Mouse (Mus musculus) stomach, embryonic 15.5 days (tissue): Measurements from ENCODE around the gene Gm21992. TPM values are rescaled to one million over a fixed set of nuclear protein-coding genes. Genes with fewer than 3 reads are reported as not detected.

Experiments
- ATAC-seq: fragments of 200-750 bp; cut with Nextera tagmentation; 2 replicates; pipeline ENCODE4 v1.8.0; 2017; ENCODE audit warnings: low read depth, moderate number of reproducible peaks, moderate TSS enrichment; ENCODE audit not compliant: insufficient read depth, low FRiP score
- H3K27ac ChIP-seq: fragments of 300-500 bp; sonication (generic); 2 replicates; pipeline ENCODE4 v1.5.1; 2015; ENCODE audit warnings: mild to moderate bottlenecking, inconsistent platforms
- H3K27me3 ChIP-seq: fragments of 300-500 bp; sonication (generic); replicated peaks from 2 replicates; pipeline ENCODE4 v1.6.1; 2015; ENCODE audit warnings: inconsistent platforms
- H3K36me3 ChIP-seq: fragments of 300-500 bp; sonication (generic); 2 replicates; pipeline ENCODE4 v1.6.1; 2015; ENCODE audit warnings: inconsistent platforms
- H3K4me1 ChIP-seq: fragments of 300-500 bp; sonication (generic); 2 replicates; pipeline ENCODE4 v1.6.1; 2015; ENCODE audit warnings: inconsistent platforms
- H3K4me2 ChIP-seq: fragments of 300-500 bp; sonication (generic); 2 replicates; pipeline ENCODE4 v1.6.1; 2015; ENCODE audit warnings: mild to moderate bottlenecking, inconsistent platforms
- H3K4me3 ChIP-seq: fragments of 300-500 bp; sonication (generic); replicated peaks from 2 replicates; pipeline ENCODE4 v1.5.1; 2015; ENCODE audit warnings: inconsistent platforms
- H3K9ac ChIP-seq: fragments of 300-500 bp; sonication (generic); 2 replicates; pipeline ENCODE4 v1.6.1; 2015; ENCODE audit warnings: inconsistent platforms
- H3K9me3 ChIP-seq: fragments of 300-500 bp; sonication (generic); 2 replicates; pipeline ENCODE4 v1.6.1; 2016; ENCODE audit warnings: inconsistent platforms
- WGBS: fragments of 180-500 bp; shearing (Covaris S2); methylation state at CpG from one replicate; pipeline ENCODE4 v1.1.7; 2015; 5-methylcytosine and 5-hydroxymethylcytosine counted together
- polyA plus RNA-seq: library from polyadenylated mRNA; unstranded; fragments of >200 nt; fragmentation: Nextera tagmentation; extraction: Ambion mirVana; gene quantifications from 2 replicates; pipeline ENCODE4 v1.2.1, GENCODE M21; 2015

Gm21992 gene
- polyA plus RNA-seq, 1 experiment from 2014 or later: 38.0 TPM

GRCm38 (mm10) chr19:4720112-4720511 is 91.3 kb downstream of the Gm21992 start:
- H3K9ac ChIP-seq: no peak overlapping the region
- 69% methylated on average over 15 of the region's 15 CpGs for WGBS

GRCm38 (mm10) chr19:4719351-4719764 is 92.1 kb downstream of the Gm21992 start:
- peak; percentile 92 for ATAC-seq
- H3K36me3 ChIP-seq: no peaks in the 10 kb centered on the region
- WGBS: 26% methylated on average over 5 of the region's 5 CpGs
- H3K4me1 ChIP-seq: no peaks in the 10 kb centered on the region
- H3K27ac ChIP-seq: peak overlapping the region; percentile 75
- no peak overlapping the region for H3K9ac ChIP-seq
- H3K27me3 ChIP-seq: peaks cover 4% of the 10 kb centered on the region; the same call in 1 of the 2 replicates
- no peaks in the 10 kb centered on the region for H3K9me3 ChIP-seq
- no peak overlapping the region for H3K4me3 ChIP-seq
- peak overlapping the region; percentile 46 for H3K4me2 ChIP-seq

More at GRCm38 (mm10) chr19:4720112-4720511, 91.3 kb downstream of the Gm21992 start:
- no peaks in the 10 kb centered on the region for H3K36me3 ChIP-seq
- H3K27ac ChIP-seq: peak overlapping the region; percentile 75
- H3K9me3 ChIP-seq: no peaks in the 10 kb centered on the region
- ATAC-seq: no peak
- peak overlapping the region; percentile 46 for H3K4me2 ChIP-seq
- no peaks in the 10 kb centered on the region for H3K27me3 ChIP-seq
- no peaks in the 10 kb centered on the region for H3K4me1 ChIP-seq
- peak overlapping the region; percentile 35 for H3K4me3 ChIP-seq

- 28% methylated on average over 12 of the region's 12 CpGs for WGBS
- Histone ChIP-seq H3K4me3 (no peak overlapping the region), H3K4me2 (peak overlapping the region; percentile 5), H3K4me1 (no peaks in the 10 kb centered on the region), H3K27me3 (peaks cover 9% of the 10 kb centered on the region), H3K9me3 (no peaks in the 10 kb centered on the region), H3K9ac (no peak overlapping the region), H3K36me3 (no peaks in the 10 kb centered on the region), H3K27ac (peak overlapping the region; percentile 70; the same call in 1 of the 2 replicates)
- ATAC-seq: no peak
These were observed 92.7 kb downstream of the Gm21992 start for GRCm38 (mm10) chr19:4718716-4719115.

DNA sequence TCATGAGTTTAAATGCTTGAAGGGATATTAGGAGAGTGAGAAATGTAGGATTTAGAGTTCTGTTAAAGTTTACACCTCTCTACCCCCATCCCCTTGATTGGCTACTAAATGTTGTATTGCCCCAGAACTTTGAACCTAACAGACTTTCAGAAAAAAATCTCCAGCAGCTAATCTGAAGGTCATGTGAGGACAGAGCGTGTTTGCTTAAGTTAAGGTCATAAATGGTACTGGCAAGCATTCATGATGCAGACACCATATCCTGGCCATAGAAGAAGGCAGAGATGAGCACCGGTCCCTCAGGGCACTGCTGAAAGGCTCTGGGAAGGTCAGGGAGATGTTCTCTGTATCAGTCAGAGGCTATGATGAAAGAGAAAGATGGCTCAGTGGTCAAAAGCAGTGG is 94.1 kb downstream of the Gm21992 start:
- H3K9ac ChIP-seq: no peak overlapping the region
- H3K27ac ChIP-seq: no peak overlapping the region
- H3K4me3 ChIP-seq: no peak overlapping the region
- 93% methylated on average over 2 of the region's 2 CpGs for WGBS
- H3K27me3 ChIP-seq: peaks cover 22% of the 10 kb centered on the region
- H3K36me3 ChIP-seq: no peaks in the 10 kb centered on the region
- H3K9me3 ChIP-seq: no peaks in the 10 kb centered on the region
- peaks cover 5% of the 10 kb centered on the region; the same call in 1 of the 2 replicates for H3K4me1 ChIP-seq
- H3K4me2 ChIP-seq: no peak overlapping the region
- no peak for ATAC-seq

- no peak for ATAC-seq
- Histone ChIP-seq H3K9ac (no peak overlapping the region), H3K4me1 (peaks cover 8% of the 10 kb centered on the region; the same call in 1 of the 2 replicates), H3K9me3 (no peaks in the 10 kb centered on the region), H3K4me2 (no peak overlapping the region), H3K27ac (no peak overlapping the region), H3K36me3 (no peaks in the 10 kb centered on the region), H3K4me3 (no peak overlapping the region), H3K27me3 (peaks cover 26% of the 10 kb centered on the region)
- 95% methylated on average over 14 of the region's 14 CpGs for WGBS
These were observed 94.7 kb downstream of the Gm21992 start for GRCm38 (mm10) chr19:4716756-4717155.

DNA sequence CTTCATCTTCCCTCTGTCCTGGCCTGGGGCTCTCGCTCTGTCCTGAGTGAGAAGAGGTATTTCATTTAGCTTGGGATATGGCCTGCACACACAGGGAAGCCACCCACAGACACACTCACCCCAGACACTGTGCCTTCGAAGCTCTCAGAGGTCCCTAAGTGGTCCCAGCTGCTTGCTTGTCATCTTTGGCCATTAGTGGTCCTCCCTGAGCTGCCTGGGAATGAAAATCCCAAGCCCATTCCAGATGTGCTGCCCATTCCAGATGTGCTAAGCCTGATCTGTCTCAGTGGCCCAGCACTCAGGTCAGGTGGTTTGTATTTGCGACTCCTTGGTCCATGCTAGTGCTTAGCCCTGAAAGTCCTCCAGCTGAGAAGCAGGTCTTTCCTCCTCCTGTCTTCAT is 97.5 kb downstream of the Gm21992 start:
- H3K4me3 ChIP-seq: no peak overlapping the region

DNA sequence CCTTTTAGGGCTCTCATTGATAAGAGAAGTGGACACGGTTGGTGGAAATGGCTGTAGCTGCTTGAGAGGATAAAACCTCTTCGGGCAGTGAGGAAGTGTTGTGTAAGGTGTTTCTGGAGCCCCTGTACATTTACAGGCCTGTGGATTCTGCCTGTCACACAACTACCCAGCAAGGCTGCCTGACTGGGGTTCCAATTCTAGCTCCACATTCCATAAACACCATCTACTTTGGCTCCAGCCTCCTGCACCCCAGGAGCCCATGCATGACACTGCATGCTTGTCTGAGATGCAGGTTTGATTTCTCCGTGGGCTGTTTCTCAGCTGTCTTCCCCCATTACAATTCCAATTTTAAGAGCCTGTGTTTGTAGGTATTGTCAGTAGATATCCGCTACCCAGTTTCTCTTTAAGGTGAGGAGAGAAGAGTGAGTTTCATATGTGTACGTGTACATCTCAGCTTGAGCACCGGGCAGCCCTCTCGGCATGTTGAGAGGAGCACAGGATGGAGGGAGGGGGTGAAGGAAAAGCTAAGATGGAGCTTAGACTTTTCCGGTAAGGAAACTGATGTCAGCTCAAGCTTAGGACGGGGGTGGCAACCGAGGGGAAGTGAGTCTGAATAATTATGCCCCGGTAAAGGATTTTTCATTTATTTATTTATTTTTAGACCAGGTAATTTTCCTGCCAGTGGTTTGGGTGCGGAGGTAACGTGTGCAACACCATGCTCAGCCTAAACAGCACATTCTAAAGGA is 98.5 kb downstream of the Gm21992 start:
- Histone ChIP-seq H3K9ac (no peak overlapping the region), H3K4me2 (peak overlapping the region; percentile 99), H3K27ac (no peak overlapping the region), H3K4me3 (peak overlapping the region; percentile 52), H3K27me3 (peaks cover 42% of the 10 kb centered on the region), H3K4me1 (peaks cover 15% of the 10 kb centered on the region; the same call in 1 of the 2 replicates), H3K36me3 (no peaks in the 10 kb centered on the region), H3K9me3 (no peaks in the 10 kb centered on the region)
- WGBS: 39% methylated on average over 13 of the region's 13 CpGs
- no peak for ATAC-seq

More for the DNA sequence above, 97.5 kb downstream of the Gm21992 start:
- Histone ChIP-seq H3K36me3 (no peaks in the 10 kb centered on the region), H3K4me1 (peaks cover 15% of the 10 kb centered on the region; the same call in 1 of the 2 replicates), H3K4me2 (no peak overlapping the region), H3K9me3 (no peaks in the 10 kb centered on the region), H3K27me3 (peaks cover 42% of the 10 kb centered on the region), H3K9ac (no peak overlapping the region), H3K27ac (no peak overlapping the region)
- 70% methylated on average over 3 of the region's 3 CpGs for WGBS
- ATAC-seq: no peak

- under 1% methylated on average over 58 of the region's 60 CpGs for WGBS
- Histone ChIP-seq H3K27me3 (peaks cover 42% of the 10 kb centered on the region), H3K36me3 (no peaks in the 10 kb centered on the region), H3K4me3 (peak overlapping the region; percentile 52), H3K27ac (no peak overlapping the region), H3K4me2 (peak overlapping the region; percentile 99), H3K4me1 (peaks cover 15% of the 10 kb centered on the region; the same call in 1 of the 2 replicates), H3K9ac (peak overlapping the region; percentile 29), H3K9me3 (no peaks in the 10 kb centered on the region)
- 0 out of 2 replicates have a peak, but pooled peaks have one; percentile 27 for ATAC-seq
These were observed 99.1 kb downstream of the Gm21992 start for GRCm38 (mm10) chr19:4712156-4712780.

- peak overlapping the region; percentile 99 for H3K4me2 ChIP-seq
- H3K4me1 ChIP-seq: peaks cover 15% of the 10 kb centered on the region; the same call in 1 of the 2 replicates
- H3K36me3 ChIP-seq: no peaks in the 10 kb centered on the region
- H3K9me3 ChIP-seq: no peaks in the 10 kb centered on the region
- H3K9ac ChIP-seq: peak overlapping the region; percentile 29; the same call in 1 of the 2 replicates
- H3K4me3 ChIP-seq: peak overlapping the region; percentile 52
- no peak overlapping the region for H3K27ac ChIP-seq
- 3% methylated on average over 56 of the region's 65 CpGs for WGBS
- peaks cover 42% of the 10 kb centered on the region for H3K27me3 ChIP-seq
- ATAC-seq: 0 out of 2 replicates have a peak, but pooled peaks have one; percentile 39
These were observed 99.7 kb downstream of the Gm21992 start for GRCm38 (mm10) chr19:4711601-4712155.

DNA sequence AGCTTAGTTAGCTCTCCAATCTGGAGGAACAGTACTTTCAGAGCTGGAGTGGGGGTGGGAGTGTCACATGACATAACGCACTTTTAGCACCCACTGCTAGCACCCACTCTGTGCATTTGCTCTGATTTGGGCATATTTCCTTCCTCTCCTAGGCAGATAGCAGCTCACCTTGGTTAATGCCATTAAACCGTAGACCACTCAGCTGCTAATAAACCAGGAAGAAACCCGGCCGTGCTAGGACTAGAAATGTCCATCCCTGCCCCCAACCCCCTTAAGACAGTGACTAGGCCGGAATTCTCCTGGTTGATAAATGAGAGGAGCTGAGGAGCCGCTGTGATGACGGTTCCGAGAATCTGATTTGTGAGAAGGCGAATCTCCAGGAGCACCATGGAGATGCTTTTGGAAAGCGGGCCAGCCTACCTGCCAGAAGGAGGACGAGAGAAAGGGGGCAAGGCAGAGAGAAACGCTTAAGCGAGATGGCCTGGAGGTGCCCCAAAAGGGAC is 100.3 kb downstream of the Gm21992 start, which contains the start of gene Sptbn2:
Gene Sptbn2, plus strand, starts transcription at position 70 of the 503 bp plus-strand sequence.
- Histone ChIP-seq H3K36me3 (no peaks in the 10 kb centered on the region), H3K9ac (peak within 1 kb of the TSS; percentile 29), H3K4me1 (peaks cover 15% of the 10 kb centered on the region; the same call in 1 of the 2 replicates), H3K27ac (no peak within 1 kb of the TSS), H3K4me3 (peak within 1 kb of the TSS; percentile 52), H3K9me3 (no peaks in the 10 kb centered on the region), H3K4me2 (peak within 1 kb of the TSS; percentile 99), H3K27me3 (peaks cover 42% of the 10 kb centered on the region)
- 18% methylated on average over 13 of the region's 13 CpGs for WGBS
- ATAC-seq: no peak

DNA sequence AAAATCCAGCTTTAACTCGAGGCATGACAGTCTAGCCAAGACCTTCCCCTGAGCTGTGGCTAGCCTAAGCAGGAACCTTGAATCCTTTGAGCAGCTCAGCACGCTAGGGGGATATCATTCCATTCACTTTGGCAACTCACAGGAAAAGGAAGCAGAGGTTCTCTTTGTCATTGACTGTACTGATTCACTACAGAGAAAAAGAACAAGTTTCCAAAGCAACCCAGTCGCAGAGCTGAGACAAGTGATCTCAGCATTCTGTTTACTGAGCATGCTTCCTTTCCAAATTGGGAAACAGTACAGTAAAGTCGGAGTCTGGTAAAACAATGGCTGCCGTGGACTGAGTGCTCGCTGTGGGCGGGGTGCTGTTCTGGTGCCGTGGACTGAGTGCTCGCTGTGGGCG is 102.6 kb downstream of the Gm21992 start:
- H3K9me3 ChIP-seq: no peaks in the 10 kb centered on the region
- no peak overlapping the region for H3K9ac ChIP-seq
- 80% methylated on average over 10 of the region's 10 CpGs for WGBS
- H3K4me2 ChIP-seq: no peak overlapping the region
- no peak overlapping the region for H3K27ac ChIP-seq
- no peak for ATAC-seq
- no peaks in the 10 kb centered on the region for H3K36me3 ChIP-seq
- no peak overlapping the region for H3K4me3 ChIP-seq
- H3K27me3 ChIP-seq: peaks cover 33% of the 10 kb centered on the region
- peaks cover 15% of the 10 kb centered on the region; the same call in 1 of the 2 replicates for H3K4me1 ChIP-seq
